Mouse (Mus musculus): ENCODE results near the gene Slc13a4. TPM values are rescaled to one million over a fixed set of nuclear protein-coding genes. Genes with fewer than 3 reads are reported as not detected.

Slc13a4 gene
- total and polyA plus RNA-seq, 2 experiments from 2014 or later = 0.11 to 0.22 TPM

DNA sequence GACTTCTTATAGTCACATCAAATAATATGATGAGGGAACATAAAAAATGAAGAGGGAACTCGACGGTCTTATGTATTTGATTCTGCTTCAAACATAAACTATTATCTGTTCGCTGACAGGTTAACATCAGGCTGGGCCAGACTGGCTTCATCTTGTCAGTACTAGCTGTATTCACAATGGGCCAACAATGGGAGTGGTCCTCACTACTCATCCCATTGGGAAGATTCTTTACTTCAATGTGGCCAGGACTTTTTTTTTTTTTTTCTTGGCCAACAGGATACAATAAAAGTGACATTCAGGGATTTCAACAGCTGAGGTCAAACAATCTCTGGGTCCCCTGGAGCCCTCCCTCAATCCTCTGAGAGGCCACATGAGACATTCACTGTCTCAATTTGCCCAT, 43.9 kb upstream of the Slc13a4 start:
- Histone ChIP-seq H3K4me1 (ENCODE audit: control insufficient read depth, insufficient read depth) (no peaks in the 10 kb centered on the region), H3K27ac (ENCODE audit: low read depth) (no peak overlapping the region), H3K9ac (replicated peaks; ENCODE audit: low read depth, low read length) (no peak overlapping the region), H3K4me2 (ENCODE audit: low read depth, low read length) (no peak overlapping the region), H3K36me3 (replicated peaks; ENCODE audit: control insufficient read depth, insufficient read depth, low read length) (no peaks in the 10 kb centered on the region), H3K9me3 (replicated peaks; ENCODE audit: control insufficient read depth, low read length) (no peaks in the 10 kb centered on the region), H3K27me3 (ENCODE audit: control insufficient read depth, insufficient read depth, low read length) (no peaks in the 10 kb centered on the region), H3K4me3 (ENCODE audit: low read depth, low read length) (no peak overlapping the region)
- 88% methylated on average over 3 of the region's 3 CpGs for WGBS
- ATAC-seq (ENCODE audit: insufficient read depth, low read depth) (no peak), DNase-seq (ENCODE audit: low spot score) (no peak)
- no peak for TF ChIP-seq EP300 (IDR thresholded peaks at IDR 0.05; ENCODE audit: low read depth)
- no peak for TF ChIP-seq CTCF (IDR thresholded peaks at IDR 0.05; ENCODE audit: low read depth)

GRCm38 (mm10) chr6:35349784-35350183, 41.9 kb upstream of the Slc13a4 start:
- DNase-seq (ENCODE audit: low spot score) (no peak), ATAC-seq (ENCODE audit: insufficient read depth, low read depth) (peak; percentile 77)
- Histone ChIP-seq H3K4me3 (ENCODE audit: low read depth, low read length) (no peak overlapping the region), H3K27me3 (ENCODE audit: control insufficient read depth, insufficient read depth, low read length) (no peaks in the 10 kb centered on the region), H3K27ac (ENCODE audit: low read depth) (no peak overlapping the region; the same call in 1 of the 2 replicates), H3K4me2 (ENCODE audit: low read depth, low read length) (no peak overlapping the region), H3K9ac (replicated peaks; ENCODE audit: low read depth, low read length) (no peak overlapping the region), H3K36me3 (replicated peaks; ENCODE audit: control insufficient read depth, insufficient read depth, low read length) (no peaks in the 10 kb centered on the region), H3K9me3 (replicated peaks; ENCODE audit: control insufficient read depth, low read length) (no peaks in the 10 kb centered on the region), H3K4me1 (ENCODE audit: control insufficient read depth, insufficient read depth) (no peaks in the 10 kb centered on the region)
- TF ChIP-seq EP300 (IDR thresholded peaks at IDR 0.05; ENCODE audit: low read depth) (no peak), CTCF (IDR thresholded peaks at IDR 0.05; ENCODE audit: low read depth) (no peak)
- WGBS = 40% methylated on average over 7 of the region's 7 CpGs

GRCm38 (mm10) chr6:35338640-35339039, 30.7 kb upstream of the Slc13a4 start:
- Histone ChIP-seq H3K27me3 (ENCODE audit: control insufficient read depth, insufficient read depth, low read length) (no peaks in the 10 kb centered on the region), H3K4me1 (ENCODE audit: control insufficient read depth, insufficient read depth) (0 out of 2 replicates have a peak, but pooled peaks cover 3% of the 10 kb centered on the region), H3K9ac (replicated peaks; ENCODE audit: low read depth, low read length) (no peak overlapping the region), H3K9me3 (replicated peaks; ENCODE audit: control insufficient read depth, low read length) (no peaks in the 10 kb centered on the region), H3K27ac (ENCODE audit: low read depth) (no peak overlapping the region), H3K36me3 (replicated peaks; ENCODE audit: control insufficient read depth, insufficient read depth, low read length) (no peaks in the 10 kb centered on the region), H3K4me2 (ENCODE audit: low read depth, low read length) (no peak overlapping the region), H3K4me3 (ENCODE audit: low read depth, low read length) (no peak overlapping the region)
- TF ChIP-seq EP300 (IDR thresholded peaks at IDR 0.05; ENCODE audit: low read depth) (no peak), CTCF (IDR thresholded peaks at IDR 0.05; ENCODE audit: low read depth) (no peak)
- 29% methylated on average over 3 of the region's 3 CpGs for WGBS
- no peak for DNase-seq (ENCODE audit: low spot score)
- ATAC-seq (ENCODE audit: insufficient read depth, low read depth) = no peak

DNA sequence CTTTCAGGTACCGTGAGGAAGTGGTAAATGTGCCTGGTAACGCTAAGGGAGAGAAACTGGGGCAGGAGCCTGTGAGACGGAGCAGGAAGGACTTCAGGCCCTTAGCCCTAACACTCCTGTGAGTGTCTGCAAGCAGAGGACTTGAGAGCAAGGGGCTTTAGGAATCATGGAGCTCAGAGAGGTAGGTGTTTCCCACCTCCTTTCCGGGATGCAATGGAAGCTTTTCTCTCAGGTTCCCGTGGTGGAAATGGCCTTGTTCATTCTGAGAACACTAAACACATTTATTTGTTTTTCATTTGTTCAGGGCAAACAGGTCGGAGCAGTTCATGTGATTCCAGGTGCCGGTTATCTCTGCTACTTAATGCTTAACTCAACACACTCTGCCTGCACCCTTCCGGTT, 29.9 kb upstream of the Slc13a4 start:
- no peaks in the 10 kb centered on the region for H3K27me3 ChIP-seq (ENCODE audit: control insufficient read depth, insufficient read depth, low read length)
- no peaks in the 10 kb centered on the region for H3K9me3 ChIP-seq (replicated peaks; ENCODE audit: control insufficient read depth, low read length)
- H3K4me2 ChIP-seq (ENCODE audit: low read depth, low read length) = no peak overlapping the region
- no peak overlapping the region for H3K4me3 ChIP-seq (ENCODE audit: low read depth, low read length)
- no peaks in the 10 kb centered on the region for H3K36me3 ChIP-seq (replicated peaks; ENCODE audit: control insufficient read depth, insufficient read depth, low read length)
- TF ChIP-seq CTCF (IDR thresholded peaks at IDR 0.05; ENCODE audit: low read depth) = no peak
- TF ChIP-seq EP300 (IDR thresholded peaks at IDR 0.05; ENCODE audit: low read depth) = no peak
- no peak for ATAC-seq (ENCODE audit: insufficient read depth, low read depth)
- DNase-seq (ENCODE audit: low spot score) = no peak
- WGBS = 76% methylated on average over 8 of the region's 8 CpGs
- H3K4me1 ChIP-seq (ENCODE audit: control insufficient read depth, insufficient read depth) = 0 out of 2 replicates have a peak, but pooled peaks cover 3% of the 10 kb centered on the region
- no peak overlapping the region for H3K27ac ChIP-seq (ENCODE audit: low read depth)
- no peak overlapping the region for H3K9ac ChIP-seq (replicated peaks; ENCODE audit: low read depth, low read length)

- no peak overlapping the region for H3K4me3 ChIP-seq (ENCODE audit: low read depth, low read length)
- 53% methylated on average over 5 of the region's 5 CpGs for WGBS
- TF ChIP-seq EP300 (IDR thresholded peaks at IDR 0.05; ENCODE audit: low read depth) (no peak), CTCF (IDR thresholded peaks at IDR 0.05; ENCODE audit: low read depth) (no peak)
- no peak overlapping the region for H3K4me2 ChIP-seq (ENCODE audit: low read depth, low read length)
- no peak overlapping the region for H3K27ac ChIP-seq (ENCODE audit: low read depth)
- H3K9me3 ChIP-seq (replicated peaks; ENCODE audit: control insufficient read depth, low read length) = no peaks in the 10 kb centered on the region
- no peak overlapping the region for H3K9ac ChIP-seq (replicated peaks; ENCODE audit: low read depth, low read length)
- H3K27me3 ChIP-seq (ENCODE audit: control insufficient read depth, insufficient read depth, low read length) = no peaks in the 10 kb centered on the region
- DNase-seq (ENCODE audit: low spot score) = no peak
- H3K4me1 ChIP-seq (ENCODE audit: control insufficient read depth, insufficient read depth) = peaks cover 10% of the 10 kb centered on the region; the same call in 1 of the 2 replicates
- no peaks in the 10 kb centered on the region for H3K36me3 ChIP-seq (replicated peaks; ENCODE audit: control insufficient read depth, insufficient read depth, low read length)
- ATAC-seq (ENCODE audit: insufficient read depth, low read depth) = no peak
Observed at GRCm38 (mm10) chr6:35335452-35335851, 27.5 kb upstream of the Slc13a4 start.

- Histone ChIP-seq H3K9ac (replicated peaks; ENCODE audit: low read depth, low read length) (no peak overlapping the region), H3K27me3 (ENCODE audit: control insufficient read depth, insufficient read depth, low read length) (no peaks in the 10 kb centered on the region), H3K4me1 (ENCODE audit: control insufficient read depth, insufficient read depth) (peaks cover 10% of the 10 kb centered on the region; the same call in 1 of the 2 replicates), H3K36me3 (replicated peaks; ENCODE audit: control insufficient read depth, insufficient read depth, low read length) (no peaks in the 10 kb centered on the region), H3K27ac (ENCODE audit: low read depth) (no peak overlapping the region), H3K9me3 (replicated peaks; ENCODE audit: control insufficient read depth, low read length) (no peaks in the 10 kb centered on the region), H3K4me3 (ENCODE audit: low read depth, low read length) (no peak overlapping the region), H3K4me2 (ENCODE audit: low read depth, low read length) (no peak overlapping the region)
- peak; percentile 18; the same call in 1 of the 2 replicates for TF ChIP-seq CTCF (IDR thresholded peaks at IDR 0.05; ENCODE audit: low read depth)
- TF ChIP-seq EP300 (IDR thresholded peaks at IDR 0.05; ENCODE audit: low read depth) = no peak
- WGBS = 80% methylated on average over 4 of the region's 4 CpGs
- ATAC-seq (ENCODE audit: insufficient read depth, low read depth) (no peak), DNase-seq (ENCODE audit: low spot score) (no peak)
Observed at GRCm38 (mm10) chr6:35334278-35334677, 26.3 kb upstream of the Slc13a4 start.

Data from heart, postnatal 0 days (tissue).